ENCODE assay signal across 9 mouse cellular contexts in the genomic region with DNA sequence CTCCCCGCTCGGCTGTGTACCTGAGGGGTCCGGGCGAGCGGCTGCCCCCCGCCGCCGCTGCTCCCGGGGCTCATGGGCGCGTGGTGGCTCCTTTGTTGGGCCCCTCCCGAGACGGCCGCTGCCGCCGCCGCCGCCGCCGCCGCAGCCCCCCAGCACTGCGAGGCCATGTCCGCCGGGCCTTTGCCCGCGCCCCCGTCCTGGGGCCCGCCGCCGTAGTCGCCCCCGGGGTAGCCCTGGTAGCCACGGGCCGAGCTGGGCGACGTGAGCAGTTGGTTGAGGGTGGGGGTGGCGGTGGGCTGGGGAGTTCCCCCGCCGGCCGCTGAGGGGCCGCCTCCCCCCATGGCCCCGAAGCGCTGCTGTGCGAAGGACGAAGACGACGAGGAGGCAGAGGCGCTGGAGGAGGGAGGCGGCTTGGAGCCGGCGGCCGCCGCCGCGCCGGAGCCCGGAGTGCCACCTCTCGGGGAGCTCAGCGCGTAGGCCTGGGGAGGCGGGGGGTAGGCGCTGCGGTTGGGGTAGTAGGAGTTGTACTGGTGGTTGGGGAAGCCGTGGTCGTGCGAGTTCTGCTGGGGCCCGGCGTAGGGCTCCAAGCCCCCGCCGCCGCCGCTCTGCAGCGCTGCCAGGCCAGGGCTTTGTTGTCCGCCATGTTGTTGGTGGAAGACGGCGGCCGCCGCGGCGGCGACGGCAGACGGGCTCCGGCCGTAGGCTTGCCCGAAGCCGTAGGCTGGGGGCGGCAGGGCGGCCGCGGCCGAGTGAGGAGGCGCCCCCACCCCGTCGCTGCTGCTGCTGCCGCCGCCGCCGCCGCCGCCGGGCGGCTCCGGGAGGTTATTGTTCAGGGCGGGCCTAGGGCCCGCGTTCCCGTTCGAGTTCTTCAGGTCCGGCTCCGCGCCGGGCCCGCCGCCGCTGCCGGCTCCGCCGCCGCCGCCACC. TPM values are rescaled to one million over a fixed set of nuclear protein-coding genes. Genes with fewer than 3 reads are reported as not detected.
A peak's percentile ranks its signal among the peaks of the same experiment; 100 is the strongest.
DNase-seq lines count a peak whose midpoint lies in the region; ATAC-seq and TF ChIP-seq lines count a peak whose summit lies in the region.
"Had no signal": no experiment of that assay in that cellular context is flagged by ENCODE, and none has a peak within 500 bp of the region (broad histone marks: within the 10 kb centered on the region; RNA-seq: fewer than 3 reads in every experiment).

No protein-coding gene starts in this region.

- no peak for ATAC-seq in frontal cortex, adult (ENCODE audit: low TSS enrichment)
- ATAC-seq in forebrain, embryonic 16.5 days = no peak
- no peak for ATAC-seq in hindbrain, embryonic 16.5 days
- ATAC-seq in limb, embryonic 11.5 days (ENCODE audit: insufficient number of reproducible peaks, low FRiP score, low TSS enrichment, low read depth) = no peak
- no peak for ATAC-seq in stomach, embryonic 14.5 days (ENCODE audit: insufficient number of reproducible peaks, insufficient read depth, low FRiP score, low read depth)

- peaks cover 51% of the 10 kb centered on the region for H3K4me1 ChIP-seq in forebrain, embryonic 16.5 days (replicated peaks; ENCODE audit: control insufficient read depth, insufficient read depth, low read length)
- peaks cover 47% of the 10 kb centered on the region for H3K4me1 ChIP-seq in hindbrain, embryonic 16.5 days (ENCODE audit: control insufficient read depth, insufficient read depth, low read depth, low read length)
- peaks cover 25% of the 10 kb centered on the region for H3K4me1 ChIP-seq in limb, embryonic 11.5 days (ENCODE audit: control insufficient read depth, insufficient read depth, low read length)
- H3K4me1 ChIP-seq in stomach, embryonic 14.5 days (ENCODE audit: control insufficient read depth, insufficient read depth, low read length) = peaks cover 41% of the 10 kb centered on the region

- 0 out of 2 replicates have a peak, but pooled peaks have one; percentile 27 for TF ChIP-seq POLR2A in brain, embryonic 14.5 days (IDR thresholded peaks at IDR 0.05; ENCODE audit: borderline replicate concordance, extremely low read depth, insufficient read depth, insufficient read length, poor library complexity, severe bottlenecking)

- peak overlapping the region; percentile 98 for H3K27ac ChIP-seq in forebrain, embryonic 16.5 days (ENCODE audit: low read length)
- H3K27ac ChIP-seq in hindbrain, embryonic 16.5 days (ENCODE audit: low read depth, low read length) = peak overlapping the region; percentile 100
- peak overlapping the region; percentile 99 for H3K27ac ChIP-seq in limb, embryonic 11.5 days (replicated peaks; ENCODE audit: low read depth, low read length)
- peak overlapping the region; percentile 100 for H3K27ac ChIP-seq in stomach, embryonic 14.5 days (ENCODE audit: low read length)

- peak overlapping the region; percentile 97 for H3K4me2 ChIP-seq in forebrain, embryonic 16.5 days (ENCODE audit: low read length)
- H3K4me2 ChIP-seq in hindbrain, embryonic 16.5 days (ENCODE audit: low read length) = peak overlapping the region; percentile 86
- H3K4me2 ChIP-seq in limb, embryonic 11.5 days (ENCODE audit: low read depth, severe bottlenecking) = peak overlapping the region; percentile 93
- peak overlapping the region; percentile 94 for H3K4me2 ChIP-seq in stomach, embryonic 14.5 days (replicated peaks; ENCODE audit: low read depth, low read length)

- peak overlapping the region; percentile 89 for H3K4me3 ChIP-seq in forebrain, embryonic 16.5 days (replicated peaks; ENCODE audit: low read length)
- H3K4me3 ChIP-seq in hindbrain, embryonic 16.5 days (ENCODE audit: low read length) = peak overlapping the region; percentile 90
- H3K4me3 ChIP-seq in limb, embryonic 11.5 days (ENCODE audit: low read depth, low read length) = peak overlapping the region; percentile 99
- peak overlapping the region; percentile 100 for H3K4me3 ChIP-seq in stomach, embryonic 14.5 days (ENCODE audit: low read depth, low read length)

- no peaks in the 10 kb centered on the region for H3K36me3 ChIP-seq in forebrain, embryonic 16.5 days (ENCODE audit: control insufficient read depth, insufficient read depth)
- no peaks in the 10 kb centered on the region for H3K36me3 ChIP-seq in hindbrain, embryonic 16.5 days (ENCODE audit: control insufficient read depth, insufficient read depth, low read length)
- H3K36me3 ChIP-seq in limb, embryonic 11.5 days (ENCODE audit: control insufficient read depth, insufficient read depth, low read length) = peaks cover 9% of the 10 kb centered on the region
- no peaks in the 10 kb centered on the region; the same call in 1 of the 2 replicates for H3K36me3 ChIP-seq in stomach, embryonic 14.5 days (ENCODE audit: control insufficient read depth, insufficient read depth, low read length)

- WGBS in forebrain, embryonic 16.5 days = under 1% methylated on average over 96 of the region's 121 CpGs
- under 1% methylated on average over 72 of the region's 121 CpGs for WGBS in hindbrain, embryonic 16.5 days
- WGBS in limb, embryonic 11.5 days = under 1% methylated on average over 62 of the region's 121 CpGs
- WGBS in stomach, embryonic 14.5 days = under 1% methylated on average over 103 of the region's 121 CpGs

- peak overlapping the region; percentile 100 for H3K9ac ChIP-seq in forebrain, embryonic 16.5 days (replicated peaks; ENCODE audit: low read depth, low read length)
- peak overlapping the region; percentile 99 for H3K9ac ChIP-seq in hindbrain, embryonic 16.5 days (ENCODE audit: low read depth, low read length)
- peak overlapping the region; percentile 100 for H3K9ac ChIP-seq in limb, embryonic 11.5 days (ENCODE audit: low read length)
- peak overlapping the region; percentile 100 for H3K9ac ChIP-seq in stomach, embryonic 14.5 days (replicated peaks; ENCODE audit: low read depth, low read length)

- no peak for TF ChIP-seq CTCF in brain, embryonic 14.5 days (IDR thresholded peaks at IDR 0.05; ENCODE audit: borderline replicate concordance, extremely low read depth, insufficient read depth, insufficient read length)

- H3K27me3 ChIP-seq in forebrain, embryonic 16.5 days (replicated peaks; ENCODE audit: control insufficient read depth, insufficient read depth, low read length) = no peaks in the 10 kb centered on the region
- H3K27me3 ChIP-seq in hindbrain, embryonic 16.5 days (replicated peaks; ENCODE audit: control insufficient read depth, insufficient read depth, low read length) = no peaks in the 10 kb centered on the region
- no peaks in the 10 kb centered on the region for H3K27me3 ChIP-seq in limb, embryonic 11.5 days (ENCODE audit: control insufficient read depth, insufficient read depth, low read length)
- H3K27me3 ChIP-seq in stomach, embryonic 14.5 days (ENCODE audit: control insufficient read depth, insufficient read depth, low read length) = no peaks in the 10 kb centered on the region
- H3K27me3 ChIP-seq: Patski had no signal

- peak; percentile 46 to 47 for DNase-seq in frontal cortex, postnatal 10 days (ENCODE audit: low spot score in 2 of 2)
- DNase-seq in brain, embryonic 14.5 days (ENCODE audit: low read depth) = peak; percentile 53
- DNase-seq in limb, embryonic 11.5 days (ENCODE audit: low spot score) = peak; percentile 63
- DNase-seq in naive thymus-derived CD4-positive, alpha-beta T cell, adult 2 months (ENCODE audit: low read depth) = peak; percentile 71

- no peaks in the 10 kb centered on the region for H3K9me3 ChIP-seq in forebrain, embryonic 16.5 days (ENCODE audit: control insufficient read depth, low read length)
- H3K9me3 ChIP-seq in hindbrain, embryonic 16.5 days (ENCODE audit: control insufficient read depth, low read length) = no peaks in the 10 kb centered on the region
- no peaks in the 10 kb centered on the region for H3K9me3 ChIP-seq in limb, embryonic 11.5 days (ENCODE audit: control insufficient read depth, low read length)
- no peaks in the 10 kb centered on the region for H3K9me3 ChIP-seq in stomach, embryonic 14.5 days (ENCODE audit: control insufficient read depth, low read depth, low read length)

RNA-seq across cellular contexts. Expression of a gene that starts 3.9 kb away (rescaled TPM):
- polyA plus RNA-seq in brain, embryonic 14.5 days (2012; rRNA removed) = 75.4 and 121 TPM in 2 replicates
- 36.4 and 41.4 TPM in 2 replicates for polyA plus RNA-seq in forebrain, embryonic 16.5 days (2015; fragmentation: Nextera tagmentation; extraction: Ambion mirVana)
- polyA plus RNA-seq in hindbrain, embryonic 16.5 days (2015; fragmentation: Nextera tagmentation; extraction: Ambion mirVana) = 24.2 and 25.2 TPM in 2 replicates
- polyA plus RNA-seq in limb, embryonic 11.5 days (2014; fragmentation: Nextera tagmentation; extraction: Ambion mirVana) = 46.2 and 50.3 TPM in 2 replicates
- polyA plus RNA-seq in stomach, embryonic 14.5 days (2014; fragmentation: Nextera tagmentation; extraction: Ambion mirVana) = 42.0 and 49.4 TPM in 2 replicates
